Mouse (Mus musculus) sigmoid colon, adult 10 weeks (tissue): ENCODE measurements around the gene Vmn2r108. TPM values are rescaled to one million over a fixed set of nuclear protein-coding genes. Genes with fewer than 3 reads are reported as not detected.

ENCODE experiments used
- polyA plus RNA-seq: library from polyadenylated mRNA; stranded (reverse); fragments of 350-450 nt; fragmentation: Illumina TruSeq; extraction: RNeasy Lipid Tissue Mini Kit (QIAGEN cat#74804); gene quantifications from one replicate; pipeline ENCODE4 v1.2.3, GENCODE M21; 2014; ENCODE audit warnings: low read depth, low replicate concordance

Vmn2r108 gene
- polyA plus RNA-seq, result not detected

DNA sequence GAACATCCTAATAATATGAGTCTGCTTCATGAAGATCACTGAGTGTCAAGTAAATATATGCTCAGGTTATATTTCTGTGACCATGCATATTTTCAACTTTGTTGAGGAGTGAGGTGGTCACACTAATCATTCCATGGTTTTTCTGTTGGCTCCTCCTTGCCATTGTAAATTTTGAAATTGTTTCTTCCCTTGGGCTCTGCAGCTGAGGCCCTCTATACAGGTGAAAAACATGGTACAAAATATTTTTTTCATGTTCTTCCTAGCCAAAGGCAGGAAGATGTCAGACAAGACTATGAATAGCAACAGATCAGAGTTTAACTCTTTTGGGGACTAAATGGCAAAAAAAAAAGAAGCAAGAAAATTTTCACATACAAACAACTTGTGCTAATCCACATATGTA lies at the start of gene Vmn2r108:
Vmn2r108 (minus strand) TSS at position 101 of the 400 bp plus-strand sequence.

DNA sequence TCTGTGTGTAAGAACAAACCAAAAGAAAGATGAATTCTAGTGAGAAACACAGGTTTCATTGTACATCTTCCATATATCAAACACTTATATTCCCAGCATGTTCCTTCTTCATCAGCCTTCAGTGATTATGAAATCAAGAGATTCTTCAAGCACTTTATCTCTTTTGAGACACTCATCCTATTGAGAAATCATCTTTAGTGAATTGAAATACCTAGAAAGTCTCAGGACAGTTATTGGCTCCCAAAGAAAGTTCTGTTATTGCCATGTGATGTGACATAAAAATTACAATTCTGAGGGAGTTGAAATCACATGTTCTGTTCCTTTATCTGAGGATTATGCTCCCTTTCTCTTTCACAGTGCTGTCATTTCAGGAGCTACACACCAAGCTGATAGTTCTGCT lies 16.7 kb upstream of the Vmn2r108 start, which contains the start of gene Vmn1r225:
Vmn1r225 (plus strand) TSS at position 301 of the 400 bp plus-strand sequence.

DNA sequence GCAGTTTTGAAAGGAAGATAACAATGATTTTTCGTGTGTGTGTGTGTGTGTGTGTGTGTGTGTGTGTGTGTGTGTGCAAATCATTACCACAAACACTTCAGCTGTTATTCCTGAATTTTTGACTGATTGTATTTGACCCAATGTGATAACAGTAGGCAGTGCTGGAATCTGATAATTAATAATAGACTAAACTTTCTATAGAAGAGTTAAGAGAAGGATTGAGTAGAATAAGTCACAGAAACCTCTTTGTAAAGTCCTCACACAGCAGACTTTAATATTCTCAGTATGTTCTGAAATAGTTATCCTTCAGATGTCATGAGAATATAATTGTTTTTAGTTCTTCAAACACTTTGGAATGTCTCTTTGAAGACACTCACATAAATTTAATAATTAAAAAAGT lies 67.3 kb downstream of the Vmn2r108 start, which contains the start of gene Vmn1r224:
Vmn1r224 (plus strand) TSS at position 301 of the 400 bp plus-strand sequence.

Other genes starting within 250 kb of the Vmn2r108 start
- gene Vmn2r105, start 246.3 kb downstream of the Vmn2r108 start, polyA plus RNA-seq, result not detected
- gene Vmn2r106, start 195.8 kb downstream of the Vmn2r108 start, polyA plus RNA-seq, result not detected
- not detected for gene Vmn2r107, start 136.1 kb downstream of the Vmn2r108 start, polyA plus RNA-seq
- gene Vmn1r224, start 67.2 kb downstream of the Vmn2r108 start, polyA plus RNA-seq, result not detected
- gene Vmn1r225, start 16.8 kb upstream of the Vmn2r108 start, polyA plus RNA-seq, result not detected
- not detected for gene Vmn2r109, start 83.4 kb upstream of the Vmn2r108 start, polyA plus RNA-seq
- not detected for gene Vmn2r110, start 115.1 kb upstream of the Vmn2r108 start, polyA plus RNA-seq
- gene Fpr-rs3, start 143.5 kb upstream of the Vmn2r108 start, polyA plus RNA-seq, result not detected
- not detected for gene Vmn1r226, start 201.5 kb upstream of the Vmn2r108 start, polyA plus RNA-seq
- not detected for gene Vmn1r227, start 248.5 kb upstream of the Vmn2r108 start, polyA plus RNA-seq